Mouse (Mus musculus) CH12.LX (cell line): ENCODE data around the gene Gm5538. TPM values are rescaled to one million over a fixed set of nuclear protein-coding genes. Genes with fewer than 3 reads are reported as not detected.
A peak's percentile ranks its signal among the peaks of the same experiment; 100 is the strongest.

ENCODE experiments used
- DNase-seq: peaks from one replicate; pipeline ENCODE4 v3.0.0-alpha.2; 2013; ENCODE audit errors: extremely low read depth
- H3K27ac ChIP-seq: 2 replicates; pipeline ENCODE4 v1.5.1; 2012; ENCODE audit warnings: low read depth, mild to moderate bottlenecking, control low read depth, moderate library complexity; ENCODE audit not compliant: insufficient read depth
- H3K27me3 ChIP-seq: replicated peaks from 2 replicates; pipeline ENCODE3; 2012; ENCODE audit warnings: inconsistent platforms
- H3K36me3 ChIP-seq, 2 experiments: replicated peaks in 1 of 2; 2 replicates each; pipeline versions ENCODE3 to v1.6.1; 2012; ENCODE audit warnings: inconsistent platforms in 1 of 2, low read length in 1 of 2, mild to moderate bottlenecking in 1 of 2, mixed read lengths in 1 of 2, moderate library complexity in 1 of 2; ENCODE audit not compliant: control insufficient read depth in 1 of 2, insufficient read depth in 1 of 2
- H3K4me1 ChIP-seq, 2 experiments: 2 replicates each; pipeline ENCODE4 v1.6.1; 2012; ENCODE audit warnings: inconsistent platforms in 1 of 2, moderate library complexity in 1 of 2; ENCODE audit not compliant: insufficient read depth in 2 of 2, control insufficient read depth in 1 of 2
- H3K4me2 ChIP-seq: 2 replicates; pipeline ENCODE4 v1.6.1; 2012; ENCODE audit warnings: low read depth, mild to moderate bottlenecking, control low read depth; ENCODE audit not compliant: poor library complexity, insufficient read depth, severe bottlenecking
- H3K4me3 ChIP-seq, 3 experiments: fragments of 150-350 bp in 1 of 3; sonication (generic) in 1 of 3; replicated peaks in 1 of 3; 2 replicates each; pipeline versions ENCODE3 to v1.5.1; 2011 to 2012; ENCODE audit warnings: low read depth in 2 of 3, low read length in 2 of 3, mild to moderate bottlenecking in 2 of 3, moderate library complexity in 2 of 3, control low read depth in 1 of 3, improper control_type of control experiment in 1 of 3, inconsistent platforms in 1 of 3, mixed read lengths in 1 of 3; ENCODE audit not compliant: poor library complexity in 1 of 3
- H3K79me2 ChIP-seq: replicated peaks from 2 replicates; pipeline ENCODE4 v1.6.1; 2012; ENCODE audit warnings: mild to moderate bottlenecking, moderate library complexity; ENCODE audit not compliant: control insufficient read depth, poor library complexity, insufficient read depth, severe bottlenecking; ENCODE audit errors: extremely low read depth
- H3K9ac ChIP-seq: 2 replicates; pipeline ENCODE4 v1.6.1; 2012; ENCODE audit warnings: low read depth, mild to moderate bottlenecking, control low read depth, moderate library complexity; ENCODE audit not compliant: insufficient read depth
- H3K9me3 ChIP-seq: replicated peaks from 2 replicates; pipeline ENCODE3; 2012; ENCODE audit warnings: low read length, inconsistent platforms, mixed read lengths
- CHD1 ChIP-seq: IDR thresholded peaks from 2 replicates; pipeline ENCODE4 v1.6.1; 2012; ENCODE audit warnings: low read depth, low read length, improper control_type of control experiment, inconsistent platforms
- CTCF ChIP-seq, 2 experiments: IDR thresholded peaks in 1 of 2; conservative IDR thresholded peaks in 1 of 2; 2 replicates each; pipeline ENCODE4 v1.5.1; 2011 to 2012; ENCODE audit warnings: low read depth in 2 of 2, low read length in 2 of 2, improper control_type of control experiment in 1 of 2, inconsistent platforms in 1 of 2, mild to moderate bottlenecking in 1 of 2, moderate library complexity in 1 of 2
- E2F4 ChIP-seq: IDR thresholded peaks from 2 replicates; pipeline ENCODE4 v1.6.1; 2011; ENCODE audit warnings: low read depth, low read length, improper control_type of control experiment; ENCODE audit not compliant: insufficient replicate concordance
- GABPA ChIP-seq: IDR thresholded peaks from 2 replicates; pipeline ENCODE4 v1.6.1; 2012; ENCODE audit warnings: low read depth, low read length, improper control_type of control experiment, inconsistent platforms; ENCODE audit not compliant: insufficient replicate concordance
- HCFC1 ChIP-seq: IDR thresholded peaks from 2 replicates; pipeline ENCODE4 v1.6.1; 2012; ENCODE audit warnings: low read depth, mild to moderate bottlenecking, inconsistent platforms, low read length, improper control_type of control experiment
- MAX ChIP-seq: IDR thresholded peaks from 2 replicates; pipeline ENCODE4 v1.6.1; 2011; ENCODE audit warnings: low read length, improper control_type of control experiment
- NELFE ChIP-seq: IDR thresholded peaks from 2 replicates; pipeline ENCODE4 v1.6.1; 2011; ENCODE audit warnings: low read depth, low read length, improper control_type of control experiment
- NRF1 ChIP-seq: IDR thresholded peaks from 2 replicates; pipeline ENCODE4 v1.6.1; 2014; ENCODE audit warnings: low read depth, mild to moderate bottlenecking, inconsistent platforms, low read length, improper control_type of control experiment, moderate library complexity
- POLR2A ChIP-seq: IDR thresholded peaks from 2 replicates; pipeline ENCODE4 v1.6.1; 2011; ENCODE audit warnings: low read depth, mild to moderate bottlenecking, improper control_type of control experiment, low read length
- RAD21 ChIP-seq: IDR thresholded peaks from 2 replicates; pipeline ENCODE4 v1.6.1; 2011; ENCODE audit warnings: low read depth, mild to moderate bottlenecking, low read length, improper control_type of control experiment, moderate library complexity
- SMC3 ChIP-seq: IDR thresholded peaks from 2 replicates; pipeline ENCODE4 v1.6.1; 2011; ENCODE audit warnings: low read depth, low read length, improper control_type of control experiment
- TBP ChIP-seq: conservative IDR thresholded peaks from 2 replicates; pipeline ENCODE4 v1.6.1; 2011; ENCODE audit warnings: low read depth, low read length, improper control_type of control experiment
- ZMIZ1 ChIP-seq: IDR thresholded peaks from 2 replicates; pipeline ENCODE4 v1.6.1; 2012; ENCODE audit warnings: low read depth, mild to moderate bottlenecking, inconsistent platforms, low read length, improper control_type of control experiment
- dilution Hi-C: fragments of 300-500 bp; cut with MboI; formaldehyde crosslinking; loops from 2 replicates; pipeline ENCODE4 v1.14.3; 2020; ENCODE audit warnings: low sequenced_read_pairs; ENCODE audit not compliant: extremely low pct_unique_long_range_greater_than_20kb, extremely low pct_ligation_motif_present
- in situ Hi-C: fragments of 300-500 bp; cut with MboI; formaldehyde crosslinking; loops from 3 replicates; pipeline ENCODE4 v1.14.3; 2019; ENCODE audit warnings: low sequenced_read_pairs, low pct_ligation_motif_present, low pct_unique_long_range_greater_than_20kb, mixed read lengths
- polyA plus RNA-seq: library from polyadenylated mRNA; unstranded; fragments of >175 nt; gene quantifications from 2 replicates; pipeline ENCODE4 v1.2.1, GENCODE M21; 2012; ENCODE audit warnings: low read depth; ENCODE audit not compliant: insufficient read length
- total RNA-seq, 2 experiments: library from RNA; depleted of rRNA; stranded (reverse); fragments of 300-350 nt in 1 of 2; fragments of >200 nt in 1 of 2; gene quantifications; 2 replicates each; pipeline ENCODE4 v1.2.3; 2012 to 2014

Gene Gm5538
- total and polyA plus RNA-seq, 3 experiments, result not detected

DNA sequence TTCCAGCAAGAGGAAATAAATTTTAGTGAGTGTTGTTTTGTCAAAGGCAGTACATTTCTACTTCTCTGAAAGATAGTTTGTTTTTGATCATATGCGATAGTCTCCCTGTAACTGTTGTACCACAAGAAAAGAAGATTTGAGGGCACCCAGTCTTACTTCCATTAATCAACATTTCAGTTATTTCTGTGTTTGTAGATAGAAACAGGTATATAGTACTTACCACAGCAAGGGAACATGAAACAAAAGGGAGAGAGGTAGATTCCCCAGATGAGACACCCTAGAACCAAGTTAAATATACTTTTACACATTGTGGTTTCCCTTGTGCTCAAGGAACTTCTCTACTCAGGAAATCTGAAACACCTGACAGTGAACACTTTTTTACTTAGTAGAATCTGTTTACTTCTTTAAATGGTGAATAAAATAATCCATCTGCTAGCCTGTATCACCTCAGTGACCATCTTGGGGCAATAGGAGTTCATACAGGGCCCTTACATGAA lies 26.9 kb upstream of the Gm5538 start:
- Histone ChIP-seq H3K27me3 (no peaks in the 10 kb centered on the region), H3K4me1 (peaks cover 0 to 13% of the 10 kb centered on the region in 2 experiments; a peak in 2 of 4 replicates), H3K9me3 (no peaks in the 10 kb centered on the region), H3K9ac (no peak overlapping the region), H3K27ac (no peak overlapping the region), H3K79me2 (no peaks in the 10 kb centered on the region), H3K4me3 (no peak overlapping the region), H3K4me2 (no peak overlapping the region), H3K36me3 (no peaks in the 10 kb centered on the region)
- in situ Hi-C loops (no loop called here), dilution Hi-C loops (no loop called here)
- TF ChIP-seq E2F4 (no peak), HCFC1 (no peak), TBP (no peak)
- no peak for DNase-seq

- Histone ChIP-seq H3K9ac (no peak overlapping the region), H3K4me1 (no peaks in the 10 kb centered on the region), H3K27me3 (no peaks in the 10 kb centered on the region), H3K4me3 (no peak overlapping the region), H3K36me3 (no peaks in the 10 kb centered on the region), H3K4me2 (no peak overlapping the region), H3K27ac (no peak overlapping the region), H3K9me3 (no peaks in the 10 kb centered on the region), H3K79me2 (no peaks in the 10 kb centered on the region)
- DNase-seq, result no peak
- in situ Hi-C loops, result loop anchor here (25.0 kb wide), 2 partner anchors 403 to 578 kb away; partner anchors contain the start of genes Igsf10 and P2ry14
- TF ChIP-seq NRF1 (no peak), POLR2A (no peak), TBP (no peak), GABPA (no peak), ZMIZ1 (no peak), NELFE (no peak), MAX (no peak)
- dilution Hi-C loops, result no loop called here
These were observed 10.3 kb downstream of the Gm5538 start for GRCm38 (mm10) chr3:59739866-59740265.

- H3K9me3 ChIP-seq, result no peaks in the 10 kb centered on the region
- H3K79me2 ChIP-seq, result no peaks in the 10 kb centered on the region
- DNase-seq, result peak; percentile 45
- no peak overlapping the region for H3K9ac ChIP-seq
- TF ChIP-seq CTCF (conservative IDR thresholded peaks at IDR 0.05 in 1 of 2, IDR thresholded peaks at IDR 0.05 in 1 of 2; ENCODE audit: low read depth in 2 of 2, low read length in 2 of 2) (peak in 1 of 2 experiments; percentile 65; a peak in 2 of 4 replicates), RAD21 (peak; percentile 71), MAX (no peak), POLR2A (no peak), CHD1 (no peak), SMC3 (peak; percentile 49)
- in situ Hi-C loops, result loop anchor here (25.0 kb wide), 2 partner anchors 407 to 582 kb away; partner anchors contain the start of genes Igsf10 and P2ry14
- no peaks in the 10 kb centered on the region for H3K27me3 ChIP-seq
- H3K4me1 ChIP-seq, result no peaks in the 10 kb centered on the region
- H3K36me3 ChIP-seq, result no peaks in the 10 kb centered on the region
- H3K4me2 ChIP-seq, result no peak overlapping the region
- H3K27ac ChIP-seq, result no peak overlapping the region
- dilution Hi-C loops, result no loop called here
- no peak overlapping the region for H3K4me3 ChIP-seq
These were observed 14.6 kb downstream of the Gm5538 start for GRCm38 (mm10) chr3:59744181-59744580.

Other genes starting within 250 kb of the Gm5538 start
- gene Gm8298, start 131.3 kb downstream of the Gm5538 start, total RNA-seq (2012; rRNA removed), result not detected in 2 replicates
- not detected in 2 replicates for gene Gm8298, start 131.3 kb downstream of the Gm5538 start, total RNA-seq (2014; rRNA removed)
- not detected in 2 replicates for gene Gm8298, start 131.3 kb downstream of the Gm5538 start, polyA plus RNA-seq
- gene C130079G13Rik, start 195.4 kb downstream of the Gm5538 start, total RNA-seq (2012; rRNA removed), result not detected in 2 replicates
- not detected in 2 replicates for gene C130079G13Rik, start 195.4 kb downstream of the Gm5538 start, total RNA-seq (2014; rRNA removed)
- gene C130079G13Rik, start 195.4 kb downstream of the Gm5538 start, polyA plus RNA-seq, result not detected in 2 replicates